Mouse (Mus musculus) layer of hippocampus, postnatal 10 days (tissue): Measurements from ENCODE around the gene Gpr37l1. TPM values are rescaled to one million over a fixed set of nuclear protein-coding genes. Genes with fewer than 3 reads are reported as not detected.

Source experiments
- DNase-seq, 2 experiments: peaks; one replicate each; pipeline ENCODE4 v3.0.0; 2021; ENCODE audit warnings: low spot score in 2 of 2
- total RNA-seq, 2 experiments: library from RNA; stranded (reverse); gene quantifications; 2 replicates each; pipeline ENCODE4 v1.2.3; 2021

Gpr37l1 gene
- total RNA-seq, 2 experiments from 2014 or later = 120 to 129 TPM

- peak; percentile 40 to 62 for DNase-seq
Observed at GRCm38 (mm10) chr1:135148996-135149395, 18.5 kb downstream of the Gpr37l1 start.

- DNase-seq = no peak
Observed at GRCm38 (mm10) chr1:135148476-135148875, 19.0 kb downstream of the Gpr37l1 start.

GRCm38 (mm10) chr1:135147702-135148058 is 19.8 kb downstream of the Gpr37l1 start:
- no peak for DNase-seq

- DNase-seq = peak; percentile 83 to 86
Observed at GRCm38 (mm10) chr1:135146946-135147701, 20.4 kb downstream of the Gpr37l1 start.

- peak; percentile 82 to 89 for DNase-seq
Observed at GRCm38 (mm10) chr1:135146077-135146945, 21.2 kb downstream of the Gpr37l1 start, which contains the start of gene Arl8a. TSS of gene Arl8a (plus strand) at chr1:135146824.

- no peak for DNase-seq
Observed at GRCm38 (mm10) chr1:135143940-135144339, 23.5 kb downstream of the Gpr37l1 start.

GRCm38 (mm10) chr1:135142452-135142851 is 25.0 kb downstream of the Gpr37l1 start:
- DNase-seq = no peak

GRCm38 (mm10) chr1:135139906-135140305 is 27.6 kb downstream of the Gpr37l1 start:
- no peak for DNase-seq

- peak; percentile 81 for DNase-seq
Observed at GRCm38 (mm10) chr1:135136500-135136899, 31.0 kb downstream of the Gpr37l1 start.

GRCm38 (mm10) chr1:135135111-135135787 is 32.2 kb downstream of the Gpr37l1 start:
- no peak for DNase-seq

GRCm38 (mm10) chr1:135133678-135134435 is 33.6 kb downstream of the Gpr37l1 start:
- no peak for DNase-seq

- no peak for DNase-seq
Observed at GRCm38 (mm10) chr1:135132893-135133369, 34.5 kb downstream of the Gpr37l1 start.

- DNase-seq = peak; percentile 71 to 76
Observed at GRCm38 (mm10) chr1:135132473-135132872, 35.0 kb downstream of the Gpr37l1 start, which contains the start of gene Ptpn7. TSS of gene Ptpn7 (plus strand) at chr1:135132700.

- DNase-seq = no peak
Observed at GRCm38 (mm10) chr1:135131560-135131959, 35.9 kb downstream of the Gpr37l1 start.

- no peak for DNase-seq
Observed at GRCm38 (mm10) chr1:135131034-135131433, 36.4 kb downstream of the Gpr37l1 start.

- DNase-seq = no peak
Observed at GRCm38 (mm10) chr1:135130376-135131018, 37.0 kb downstream of the Gpr37l1 start.

- no peak for DNase-seq
Observed at GRCm38 (mm10) chr1:135129543-135130183, 37.8 kb downstream of the Gpr37l1 start.

GRCm38 (mm10) chr1:135128986-135129385 is 38.5 kb downstream of the Gpr37l1 start:
- no peak for DNase-seq

GRCm38 (mm10) chr1:135128011-135128441 is 39.5 kb downstream of the Gpr37l1 start:
- no peak for DNase-seq
